Mouse (Mus musculus) liver, postnatal 0 days (tissue): ENCODE results near the gene Rtn4rl2. TPM values are rescaled to one million over a fixed set of nuclear protein-coding genes. Genes with fewer than 3 reads are reported as not detected.
A peak's percentile ranks its signal among the peaks of the same experiment; 100 is the strongest.

Source experiments
- ATAC-seq: fragments of 200-750 bp; cut with Nextera tagmentation; 2 replicates; pipeline ENCODE4 v1.8.0; 2017; ENCODE audit warnings: mild to moderate bottlenecking, moderate library complexity
- DNase-seq: peaks from one replicate; pipeline ENCODE4 v3.0.0-alpha.2; 2016
- H3K27ac ChIP-seq: fragments of 300-500 bp; sonication (generic); 2 replicates; pipeline ENCODE4 v1.5.1; 2014; ENCODE audit warnings: antibody characterized with exemption, moderate library complexity, mild to moderate bottlenecking, low read depth
- H3K27me3 ChIP-seq: fragments of 300-500 bp; sonication (generic); 2 replicates; pipeline ENCODE4 v1.6.1; 2014; ENCODE audit warnings: low read length, control low read depth, mixed read lengths; ENCODE audit not compliant: insufficient read depth
- H3K36me3 ChIP-seq: fragments of 300-500 bp; sonication (generic); replicated peaks from 2 replicates; pipeline ENCODE4 v1.6.1; 2014; ENCODE audit warnings: mild to moderate bottlenecking, control low read depth, low read length, moderate library complexity, mixed read lengths; ENCODE audit not compliant: insufficient read depth
- H3K4me1 ChIP-seq: fragments of 300-500 bp; sonication (generic); 2 replicates; pipeline ENCODE4 v1.6.1; 2014; ENCODE audit warnings: antibody characterized with exemption, mild to moderate bottlenecking, control low read depth; ENCODE audit not compliant: insufficient read depth
- H3K4me2 ChIP-seq: fragments of 300-500 bp; sonication (generic); 2 replicates; pipeline ENCODE4 v1.6.1; 2014; ENCODE audit warnings: low read depth, mild to moderate bottlenecking, low read length, moderate library complexity, mixed read lengths
- H3K4me3 ChIP-seq: fragments of 300-500 bp; sonication (generic); 2 replicates; pipeline ENCODE4 v1.5.1; 2014; ENCODE audit warnings: low read depth, low read length
- H3K9ac ChIP-seq: fragments of 300-500 bp; sonication (generic); replicated peaks from 2 replicates; pipeline ENCODE4 v1.6.1; 2014; ENCODE audit warnings: mild to moderate bottlenecking, moderate library complexity
- H3K9me3 ChIP-seq: fragments of 300-500 bp; sonication (generic); 2 replicates; pipeline ENCODE4 v1.6.1; 2016; ENCODE audit warnings: mild to moderate bottlenecking, control low read depth, low read length, mixed read lengths
- CTCF ChIP-seq: sonication (generic); IDR thresholded peaks from 2 replicates; pipeline ENCODE4 v1.5.1; 2016; ENCODE audit warnings: antibody characterized with exemption, low read depth
- EP300 ChIP-seq: IDR thresholded peaks from 2 replicates; pipeline ENCODE4 v1.6.1; 2016; ENCODE audit warnings: antibody characterized with exemption, low read depth, mild to moderate bottlenecking
- WGBS: fragments of 180-500 bp; shearing (Covaris S2); extraction: QIAGEN DNeasy Blood & Tissue Kit; methylation state at CpG from one replicate; pipeline ENCODE4 v1.1.7; 2014; ENCODE audit not compliant: insufficient replicate concordance; 5-methylcytosine and 5-hydroxymethylcytosine counted together
- polyA plus RNA-seq: library from polyadenylated mRNA; unstranded; fragments of >200 nt; fragmentation: Nextera tagmentation; extraction: Ambion mirVana; gene quantifications from 2 replicates; pipeline ENCODE4 v1.2.1, GENCODE M21; 2015

Rtn4rl2 gene
- polyA plus RNA-seq, 1 experiment from 2014 or later: 0.31 TPM

- 90% methylated on average over 7 of the region's 7 CpGs for WGBS
- no peak overlapping the region for H3K4me2 ChIP-seq
- no peaks in the 10 kb centered on the region for H3K4me1 ChIP-seq
- H3K4me3 ChIP-seq: no peak overlapping the region
- no peaks in the 10 kb centered on the region for H3K9me3 ChIP-seq
- H3K36me3 ChIP-seq: peaks cover 84% of the 10 kb centered on the region
- TF ChIP-seq EP300 (no peak), CTCF (no peak)
- no peaks in the 10 kb centered on the region for H3K27me3 ChIP-seq
- DNase-seq (no peak), ATAC-seq (no peak)
- H3K27ac ChIP-seq: no peak overlapping the region
- H3K9ac ChIP-seq: no peak overlapping the region
Measured at GRCm38 (mm10) chr2:84859991-84860780, 26.3 kb downstream of the Rtn4rl2 start.

- DNase-seq (no peak), ATAC-seq (no peak)
- H3K27ac ChIP-seq: no peak overlapping the region
- H3K4me1 ChIP-seq: no peaks in the 10 kb centered on the region
- no peak overlapping the region for H3K9ac ChIP-seq
- H3K9me3 ChIP-seq: no peaks in the 10 kb centered on the region
- TF ChIP-seq EP300 (no peak), CTCF (no peak)
- H3K27me3 ChIP-seq: no peaks in the 10 kb centered on the region
- peaks cover 94% of the 10 kb centered on the region for H3K36me3 ChIP-seq
- WGBS: 91% methylated on average over 1 of the region's 1 CpGs
- H3K4me2 ChIP-seq: no peak overlapping the region
- no peak overlapping the region for H3K4me3 ChIP-seq
Measured at GRCm38 (mm10) chr2:84858551-84858950, 28.0 kb downstream of the Rtn4rl2 start.

GRCm38 (mm10) chr2:84855732-84856131, 30.8 kb downstream of the Rtn4rl2 start:
- Histone ChIP-seq H3K9me3 (no peaks in the 10 kb centered on the region), H3K36me3 (peaks cover 94% of the 10 kb centered on the region), H3K27me3 (no peaks in the 10 kb centered on the region), H3K4me3 (no peak overlapping the region), H3K27ac (no peak overlapping the region), H3K9ac (no peak overlapping the region), H3K4me1 (no peaks in the 10 kb centered on the region), H3K4me2 (no peak overlapping the region)
- TF ChIP-seq CTCF (peak; percentile 90), EP300 (no peak)
- no peak for ATAC-seq
- 80% methylated on average over 2 of the region's 2 CpGs for WGBS
- DNase-seq: peak; percentile 56

- H3K4me3 ChIP-seq: no peak overlapping the region
- TF ChIP-seq EP300 (peak; percentile 68), CTCF (no peak)
- H3K27ac ChIP-seq: peak overlapping the region; percentile 89
- H3K27me3 ChIP-seq: no peaks in the 10 kb centered on the region
- DNase-seq: peak; percentile 83
- peaks cover 96% of the 10 kb centered on the region for H3K36me3 ChIP-seq
- H3K4me1 ChIP-seq: peaks cover 10% of the 10 kb centered on the region
- peak; percentile 90 for ATAC-seq
- 56% methylated on average over 23 of the region's 23 CpGs for WGBS
- no peaks in the 10 kb centered on the region for H3K9me3 ChIP-seq
- H3K4me2 ChIP-seq: peak overlapping the region; percentile 14; the same call in 1 of the 2 replicates
- H3K9ac ChIP-seq: peak overlapping the region; percentile 8; the same call in 1 of the 2 replicates
Measured at GRCm38 (mm10) chr2:84851130-84852040, 35.1 kb downstream of the Rtn4rl2 start.

- Histone ChIP-seq H3K9ac (no peak overlapping the region; the same call in 1 of the 2 replicates), H3K4me2 (peak overlapping the region; percentile 14; the same call in 1 of the 2 replicates), H3K9me3 (no peaks in the 10 kb centered on the region), H3K27me3 (no peaks in the 10 kb centered on the region), H3K27ac (peak overlapping the region; percentile 89), H3K4me3 (no peak overlapping the region), H3K4me1 (peaks cover 10% of the 10 kb centered on the region), H3K36me3 (peaks cover 96% of the 10 kb centered on the region)
- ATAC-seq: peak; percentile 81
- DNase-seq: no peak
- 64% methylated on average over 7 of the region's 7 CpGs for WGBS
- no peak for TF ChIP-seq EP300
- no peak for TF ChIP-seq CTCF
Measured at GRCm38 (mm10) chr2:84850407-84851129, 35.9 kb downstream of the Rtn4rl2 start.
